Comparison of ENCODE assay signal across 26 mouse cellular contexts in the genomic region with DNA sequence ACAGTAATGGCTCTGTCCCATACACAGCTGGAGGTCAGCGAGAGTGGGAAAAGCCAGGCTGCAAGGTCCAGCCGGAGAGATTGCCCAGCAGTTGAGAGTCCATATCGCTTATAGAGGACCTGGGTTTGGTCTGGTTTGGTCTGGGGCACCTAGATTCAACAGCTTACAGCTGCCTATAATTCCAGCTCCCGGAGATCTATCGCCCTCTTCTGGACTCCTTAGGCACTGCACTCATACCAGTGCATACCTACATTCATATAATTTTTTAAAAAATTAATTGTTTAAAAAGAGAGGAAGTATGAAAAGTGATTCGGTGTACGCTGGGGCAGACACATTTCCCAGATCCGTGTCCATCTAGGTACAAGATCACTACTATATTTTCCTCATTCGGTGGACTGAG. TPM values are rescaled to one million over a fixed set of nuclear protein-coding genes. Genes with fewer than 3 reads are reported as not detected.
DNase-seq lines count a peak whose midpoint lies in the region; ATAC-seq and TF ChIP-seq lines count a peak whose summit lies in the region.
"Had no signal": no experiment of that assay in that cellular context is flagged by ENCODE, and none has a peak within 500 bp of the region (broad histone marks: within the 10 kb centered on the region; RNA-seq: fewer than 3 reads in every experiment).

No protein-coding gene starts in this region.

- H3K9ac ChIP-seq in midbrain, postnatal 0 days (replicated peaks; ENCODE audit: low read length, poor library complexity, severe bottlenecking): no peak overlapping the region
- no peak overlapping the region for H3K9ac ChIP-seq in midbrain, embryonic 13.5 days (replicated peaks)
- H3K9ac ChIP-seq: hindbrain, embryonic 14.5 days; neural tube, embryonic 13.5 days had no signal

- TF ChIP-seq POLR2A in small intestine, adult 2 months (IDR thresholded peaks at IDR 0.05; ENCODE audit: low read depth, low read length): no peak

- H3K36me3 ChIP-seq in midbrain, postnatal 0 days (ENCODE audit: insufficient read depth, low read length): no peaks in the 10 kb centered on the region
- H3K36me3 ChIP-seq in midbrain, embryonic 13.5 days: no peaks in the 10 kb centered on the region
- no peaks in the 10 kb centered on the region for H3K36me3 ChIP-seq in small intestine, adult 2 months (ENCODE audit: control insufficient read depth, insufficient read depth, low read length)
- H3K36me3 ChIP-seq: embryonic facial prominence, embryonic 10.5 days; neural tube, embryonic 13.5 days had no signal

- no peaks in the 10 kb centered on the region for H3K27me3 ChIP-seq in midbrain, postnatal 0 days (ENCODE audit: insufficient read depth, low read length)
- H3K27me3 ChIP-seq in midbrain, embryonic 13.5 days: no peaks in the 10 kb centered on the region
- H3K27me3 ChIP-seq in small intestine, adult 2 months (ENCODE audit: control insufficient read depth, insufficient read depth, low read length): no peaks in the 10 kb centered on the region
- H3K27me3 ChIP-seq: neural tube, embryonic 13.5 days had no signal

- 89% methylated on average over 9 of the region's 9 CpGs for WGBS in midbrain, postnatal 0 days
- 90% methylated on average over 9 of the region's 9 CpGs for WGBS in midbrain, embryonic 13.5 days
- 88% methylated on average over 9 of the region's 9 CpGs for WGBS in small intestine, adult 2 months

- H3K9me3 ChIP-seq in midbrain, postnatal 0 days (ENCODE audit: low read length): no peaks in the 10 kb centered on the region
- H3K9me3 ChIP-seq in midbrain, embryonic 13.5 days: no peaks in the 10 kb centered on the region
- H3K9me3 ChIP-seq: embryonic facial prominence, embryonic 10.5 days; neural tube, embryonic 13.5 days had no signal

- TF ChIP-seq CTCF in layer of hippocampus, adult 2 months (conservative IDR thresholded peaks at IDR 0.05): peak; percentile 50
- peak; percentile 39 for TF ChIP-seq CTCF in midbrain, postnatal 0 days (IDR thresholded peaks at IDR 0.05)
- peak; percentile 19; the same call in 1 of the 2 replicates for TF ChIP-seq CTCF in small intestine, adult 2 months (IDR thresholded peaks at IDR 0.05; ENCODE audit: extremely low read depth, insufficient read length, insufficient replicate concordance, low read depth, low read length)

- H3K4me1 ChIP-seq in midbrain, postnatal 0 days (ENCODE audit: insufficient read depth, low read length): no peaks in the 10 kb centered on the region; the same call in 1 of the 2 replicates
- peaks cover 15% of the 10 kb centered on the region for H3K4me1 ChIP-seq in midbrain, embryonic 13.5 days (replicated peaks)
- H3K4me1 ChIP-seq in small intestine, adult 2 months (ENCODE audit: control insufficient read depth, insufficient read depth, insufficient read length, low read length): 0 out of 2 replicates have a peak, but pooled peaks cover 4% of the 10 kb centered on the region

- H3K4me3 ChIP-seq in layer of hippocampus, adult 2 months: no peak overlapping the region
- H3K4me3 ChIP-seq in midbrain, postnatal 0 days (ENCODE audit: low read depth, low read length): no peak overlapping the region
- H3K4me3 ChIP-seq in midbrain, embryonic 13.5 days (replicated peaks): no peak overlapping the region
- H3K4me3 ChIP-seq in small intestine, adult 2 months (ENCODE audit: low read depth, low read length): no peak overlapping the region
- H3K4me3 ChIP-seq: embryonic facial prominence, embryonic 10.5 days; erythroblast, embryonic 14.5 days; megakaryocyte, embryonic 14.5 days; neural tube, embryonic 13.5 days had no signal

- H3K4me2 ChIP-seq in midbrain, postnatal 0 days (ENCODE audit: low read depth, low read length, poor library complexity, severe bottlenecking): no peak overlapping the region
- no peak overlapping the region for H3K4me2 ChIP-seq in midbrain, embryonic 13.5 days (replicated peaks)
- H3K4me2 ChIP-seq: hindbrain, embryonic 14.5 days; neural tube, embryonic 13.5 days had no signal

- peak; percentile 7 for DNase-seq in embryo, embryonic 10.5 days (ENCODE audit: low spot score)
- DNase-seq in embryo, embryonic 10 days (ENCODE audit: low spot score): no peak
- DNase-seq in layer of hippocampus, adult 2 months (ENCODE audit: low spot score in 2 of 2): no peak
- DNase-seq in layer of hippocampus, adult 9-10 months (ENCODE audit: low spot score): no peak
- no peak for DNase-seq in midbrain, postnatal 0 days (ENCODE audit: low spot score)
- no peak for DNase-seq in urinary bladder, adult 18-20 months (ENCODE audit: low spot score in 2 of 2)
- DNase-seq: adrenal gland, adult 2 months; cerebellum, adult 11 months; cerebellum, postnatal 25 days; heart, postnatal 10 days; kidney, adult 18-20 months; kidney, postnatal 25 days; right cerebral cortex, postnatal 14 days; thymus, postnatal 25 days had no signal

- ATAC-seq in midbrain, postnatal 0 days (ENCODE audit: low FRiP score): no peak
- no peak for ATAC-seq in midbrain, embryonic 13.5 days
- ATAC-seq: forebrain, embryonic 16.5 days had no signal

- no peak overlapping the region for H3K27ac ChIP-seq in layer of hippocampus, adult 2 months
- no peak overlapping the region for H3K27ac ChIP-seq in midbrain, postnatal 0 days (ENCODE audit: low read depth, low read length)
- H3K27ac ChIP-seq in midbrain, embryonic 13.5 days: no peak overlapping the region
- no peak overlapping the region for H3K27ac ChIP-seq in small intestine, adult 2 months (ENCODE audit: insufficient read depth, low read depth, low read length)
- H3K27ac ChIP-seq: embryonic facial prominence, embryonic 10.5 days; hindbrain, embryonic 14.5 days; neural tube, embryonic 13.5 days had no signal

RNA-seq across cellular contexts. Expression of a gene that starts 9.4 kb away (rescaled TPM):
- under 1 TPM in 1 of 2 experiments, not detected in 1; 0.22 TPM for total RNA-seq in layer of hippocampus, adult 2 months (2021)
- 0.22 and 0.33 TPM in 2 replicates for total RNA-seq in midbrain, postnatal 0 days (2014; rRNA removed)
- polyA plus RNA-seq in midbrain, postnatal 0 days (2015; fragmentation: Nextera tagmentation; extraction: Ambion mirVana): not detected in 2 replicates
- polyA plus RNA-seq in midbrain, embryonic 13.5 days (2015; fragmentation: Nextera tagmentation; extraction: Ambion mirVana): 0.35 TPM in 2 replicates
- 0.35 and 0.38 TPM in 2 replicates for polyA plus RNA-seq in small intestine, adult 2 months (2012; rRNA removed)
- total RNA-seq: gastrocnemius, adult 18-20 months; left cerebral cortex, postnatal 10 days; monocyte, adult 5-6 weeks had no signal
- polyA plus RNA-seq: erythroblast, embryonic 14.5 days; liver, adult 2 months had no signal
